Mouse (Mus musculus): ENCODE results near the gene Gm38100. TPM values are rescaled to one million over a fixed set of nuclear protein-coding genes. Genes with fewer than 3 reads are reported as not detected.

Gene Gm38100
- polyA plus RNA-seq (2014; fragmentation: Illumina TruSeq; extraction: RNeasy Lipid Tissue Mini Kit (QIAGEN cat#74804); ENCODE audit: low read depth, low replicate concordance) = not detected

GRCm38 (mm10) chr1:175920029-175920428 lies at the start of gene Gm38100:
Gene Gm38100 (plus strand): TSS chr1:175920329.

GRCm38 (mm10) chr1:175880453-175881296 lies 39.5 kb upstream of the Gm38100 start, which contains the start of gene Exo1:
Gene Exo1 (plus strand): TSS chr1:175880581.

Other genes with a start within 250 kb of the Gm38100 start
- gene Opn3, start 227.6 kb upstream of the Gm38100 start, polyA plus RNA-seq (2014; fragmentation: Illumina TruSeq; extraction: RNeasy Lipid Tissue Mini Kit (QIAGEN cat#74804); ENCODE audit: low read depth, low replicate concordance) = 5.4 TPM
- gene Chml, start 227.4 kb upstream of the Gm38100 start, polyA plus RNA-seq (2014; fragmentation: Illumina TruSeq; extraction: RNeasy Lipid Tissue Mini Kit (QIAGEN cat#74804); ENCODE audit: low read depth, low replicate concordance) = 22.2 TPM
- gene Wdr64, start 221.7 kb upstream of the Gm38100 start, polyA plus RNA-seq (2014; fragmentation: Illumina TruSeq; extraction: RNeasy Lipid Tissue Mini Kit (QIAGEN cat#74804); ENCODE audit: low read depth, low replicate concordance) = not detected
- 0.99 TPM for gene Exo1, start 39.7 kb upstream of the Gm38100 start, polyA plus RNA-seq (2014; fragmentation: Illumina TruSeq; extraction: RNeasy Lipid Tissue Mini Kit (QIAGEN cat#74804); ENCODE audit: low read depth, low replicate concordance)
- not detected for gene Rbm8a2, start 58.8 kb downstream of the Gm38100 start, polyA plus RNA-seq (2014; fragmentation: Illumina TruSeq; extraction: RNeasy Lipid Tissue Mini Kit (QIAGEN cat#74804); ENCODE audit: low read depth, low replicate concordance)